Mouse (Mus musculus) erythroblast, embryonic 14.5 days (primary cell): ENCODE results near the gene Cyp2b9.

Experiments
- GATA1 ChIP-seq: IDR thresholded peaks from 2 replicates; pipeline ENCODE4 v1.6.1; 2012; ENCODE audit warnings: low read length, inconsistent platforms, mixed read lengths
- TAL1 ChIP-seq: IDR thresholded peaks from 3 replicates; pipeline ENCODE4 v1.6.1; 2012; ENCODE audit warnings: low read length, inconsistent platforms, mixed read lengths

- TF ChIP-seq GATA1 (no peak), TAL1 (no peak)
Measured at GRCm38 (mm10) chr7:26201083-26201482, 27.9 kb downstream of the Cyp2b9 start.
